Mouse (Mus musculus) retina, adult 2 months (tissue): ENCODE measurements at regions not wholly inside any gene's neighbourhood (a gene's known extent, or its start where the extent isn't known, plus 50 kb on each side); places are given as distances from the start of the nearest gene placed in this dataset.
"Not testable (repeated sequence)": the region's sequence is repeated elsewhere in the genome, so short reads cannot be mapped to it uniquely, and the experiment has no call there.

Experiments
- DNase-seq: peaks from one replicate; pipeline ENCODE4 v3.0.0-alpha.2; 2012; ENCODE audit warnings: low read depth, low spot score

DNA sequence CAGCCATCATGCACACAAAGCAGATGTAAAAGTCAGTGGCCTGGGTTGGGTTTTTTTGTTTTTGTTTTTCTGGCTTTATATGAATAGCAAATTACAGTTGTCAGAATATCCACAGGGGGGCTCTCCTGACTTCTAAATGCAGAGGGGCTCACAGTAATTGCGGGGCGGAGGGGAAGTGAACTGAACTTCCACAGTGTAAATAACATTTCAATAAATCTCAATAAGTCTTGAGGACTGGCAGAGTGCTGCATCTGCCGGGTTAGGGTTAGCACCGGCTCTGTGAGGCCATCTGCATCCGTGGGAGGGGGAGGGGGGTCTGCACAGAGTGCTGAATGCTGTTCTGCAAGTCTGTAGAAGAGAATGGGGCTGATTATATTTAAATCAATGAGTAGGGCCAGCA lies 50.3 kb upstream of the Arl4c start:
- DNase-seq, result no peak

DNA sequence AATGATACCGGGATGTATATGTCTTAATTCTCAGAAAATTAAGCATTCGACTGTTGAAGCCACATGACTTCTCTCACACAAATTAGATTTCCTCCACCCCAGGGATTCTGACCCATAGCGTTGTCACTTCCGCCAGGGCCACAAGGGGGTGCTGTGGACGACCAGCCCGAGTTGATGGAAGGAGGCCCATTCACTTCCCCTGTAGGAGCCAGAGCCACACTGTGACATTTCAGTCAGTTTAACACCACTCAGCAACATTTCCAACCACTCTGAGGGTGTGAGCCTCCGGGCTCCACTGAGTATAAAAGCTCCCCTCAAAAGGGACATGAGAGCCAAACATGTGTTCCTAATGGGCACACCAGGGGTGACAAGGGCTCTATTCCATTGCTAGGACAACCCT lies 54.6 kb upstream of the Arl4c start:
- no peak for DNase-seq

DNA sequence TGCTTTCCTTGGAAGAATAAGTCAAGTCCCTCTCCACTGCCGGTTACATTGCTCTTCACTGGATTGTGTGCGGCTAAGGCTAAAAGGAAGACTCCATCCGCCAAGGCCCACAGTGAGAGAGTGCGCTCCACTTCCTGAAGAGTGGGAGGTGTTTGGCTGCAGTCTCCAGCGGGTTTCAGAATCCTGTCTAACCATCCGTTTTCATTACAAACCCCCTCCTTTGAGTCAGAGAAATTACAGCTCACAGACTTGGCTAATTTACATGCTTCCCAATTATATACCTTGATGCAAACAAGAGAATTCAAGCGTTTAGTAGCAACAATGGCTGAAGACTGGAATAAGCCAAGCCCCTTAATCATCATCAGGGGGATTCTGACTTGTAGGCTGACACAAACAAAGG lies 55.1 kb upstream of the Arl4c start:
- no peak for DNase-seq

DNA sequence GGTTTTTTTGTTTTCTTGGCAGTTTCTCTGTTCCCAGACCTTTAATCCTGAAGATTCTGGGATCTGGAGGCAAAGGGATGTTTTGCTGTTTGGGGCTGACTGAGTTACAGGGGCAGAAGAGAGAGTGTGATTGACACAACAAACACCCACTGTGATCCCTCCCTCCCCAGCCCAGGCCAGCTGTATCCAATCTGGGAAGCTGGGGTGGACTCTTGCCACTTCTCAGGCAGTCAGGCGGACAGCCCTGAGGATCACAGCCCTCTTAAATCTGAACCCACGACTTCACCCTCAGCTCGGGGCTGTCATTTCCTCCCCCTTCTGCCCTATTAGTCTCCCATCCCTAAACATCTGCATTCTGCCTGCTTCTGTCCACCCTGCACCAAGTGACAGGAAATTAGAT lies 55.7 kb upstream of the Arl4c start:
- DNase-seq, result no peak

DNA sequence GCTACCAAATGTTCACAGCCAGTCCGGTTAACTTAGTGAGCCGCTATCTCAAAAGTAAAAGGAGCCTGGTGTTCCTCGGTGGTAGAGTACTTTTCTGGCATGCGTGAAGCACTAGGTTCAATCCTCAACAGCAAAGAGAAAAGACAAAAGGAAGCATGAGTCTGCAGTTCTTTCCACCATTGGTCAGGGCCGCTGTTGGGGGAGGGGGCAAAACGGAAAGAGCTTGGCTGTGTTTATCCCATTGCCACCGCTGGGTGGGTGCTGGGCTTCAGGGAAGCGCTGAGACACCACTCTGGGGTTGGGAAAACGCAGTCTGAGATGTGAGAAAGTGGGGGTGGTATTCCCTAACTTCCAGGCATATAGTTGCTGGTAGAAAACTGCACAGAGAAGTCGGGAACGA lies 58.6 kb upstream of the Arl4c start:
- no peak for DNase-seq

DNA sequence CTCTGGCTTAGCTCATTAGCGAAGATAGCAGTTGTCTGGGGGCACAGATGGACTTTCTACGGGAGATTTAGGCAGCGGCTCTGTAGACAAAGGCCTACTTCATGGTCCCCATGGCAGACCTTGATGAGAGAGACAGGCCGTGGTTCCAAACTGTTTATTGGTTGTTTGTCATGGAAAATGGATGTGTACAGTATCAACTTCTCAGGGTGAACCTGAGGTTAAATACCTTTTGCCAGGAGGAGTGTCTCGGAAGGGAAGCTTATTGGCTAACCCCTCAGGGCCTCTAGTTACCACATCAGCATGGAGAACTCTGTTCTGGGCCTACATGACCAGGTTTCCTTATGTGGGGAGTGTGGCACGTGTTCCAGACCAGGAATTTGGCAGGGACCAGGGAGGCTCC lies 59.1 kb upstream of the Arl4c start:
- DNase-seq, result no peak

DNA sequence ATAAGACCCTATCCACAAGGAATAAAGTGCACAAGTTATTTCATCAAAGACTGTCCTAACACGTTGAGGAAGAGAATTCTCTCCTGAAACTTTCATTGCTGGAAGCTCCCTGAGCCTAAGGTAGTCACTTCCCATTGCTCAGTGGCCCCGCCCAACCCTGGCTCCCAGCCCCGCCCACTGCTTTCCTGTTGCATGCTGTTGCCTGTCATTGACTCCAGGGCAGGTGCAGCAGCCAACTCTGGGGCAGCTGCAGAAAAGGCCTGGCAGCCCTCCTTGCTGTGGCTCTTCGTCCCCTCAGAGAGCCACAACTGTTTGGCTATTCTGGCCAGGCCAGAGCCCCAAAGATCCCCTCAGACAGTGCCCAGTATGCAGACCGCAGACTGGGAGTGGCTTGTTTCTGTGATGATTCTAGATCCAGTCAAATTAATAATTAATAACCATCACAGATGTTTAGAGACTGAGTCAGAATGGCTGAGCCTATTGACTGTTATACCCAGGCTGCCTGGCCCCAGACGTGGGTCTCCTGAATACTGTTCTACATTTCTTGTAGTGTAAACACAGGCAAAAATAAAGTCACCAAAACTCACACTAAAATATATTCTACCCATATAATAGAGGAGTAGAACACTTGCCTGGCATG lies 61.8 kb upstream of the Arl4c start:
- no peak for DNase-seq

DNA sequence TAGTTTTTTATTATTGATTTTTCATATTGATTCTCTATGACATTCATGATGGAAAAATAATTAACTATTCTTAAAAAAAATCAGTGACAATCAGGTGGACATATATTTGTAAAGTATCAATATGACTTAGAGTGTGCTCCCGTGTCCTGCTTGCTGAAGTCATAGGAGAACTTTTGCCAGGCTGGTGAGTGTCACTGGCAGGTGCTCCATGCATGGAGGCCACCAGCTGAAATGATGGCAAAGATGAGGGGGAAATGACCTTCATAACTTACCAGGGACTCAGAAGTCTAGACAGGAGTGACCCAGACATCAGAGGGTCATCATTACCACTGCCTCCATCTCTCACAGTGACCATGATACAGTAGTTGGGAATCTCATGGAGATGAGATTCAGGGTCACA lies 62.5 kb upstream of the Arl4c start:
- no peak for DNase-seq

DNA sequence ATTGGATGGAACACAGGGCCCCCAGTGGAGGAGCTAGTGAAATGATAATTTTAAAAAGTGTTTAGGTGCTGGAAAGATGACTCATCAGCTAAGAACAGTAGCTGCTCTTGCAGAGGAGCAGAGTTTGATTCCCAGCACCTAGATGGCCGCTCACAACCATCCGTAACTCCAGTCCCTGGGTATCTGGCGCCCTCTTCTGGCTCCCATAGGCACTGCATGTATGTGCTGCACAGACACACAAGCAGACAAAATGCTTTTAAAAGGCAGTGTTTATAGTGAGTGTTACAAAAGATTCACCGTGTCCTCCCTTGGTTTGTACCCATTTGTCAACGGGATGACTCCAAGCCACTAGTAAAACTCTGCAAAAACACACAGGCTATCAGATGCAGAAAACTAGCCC lies 75.0 kb upstream of the Arl4c start:
- DNase-seq, result no peak

DNA sequence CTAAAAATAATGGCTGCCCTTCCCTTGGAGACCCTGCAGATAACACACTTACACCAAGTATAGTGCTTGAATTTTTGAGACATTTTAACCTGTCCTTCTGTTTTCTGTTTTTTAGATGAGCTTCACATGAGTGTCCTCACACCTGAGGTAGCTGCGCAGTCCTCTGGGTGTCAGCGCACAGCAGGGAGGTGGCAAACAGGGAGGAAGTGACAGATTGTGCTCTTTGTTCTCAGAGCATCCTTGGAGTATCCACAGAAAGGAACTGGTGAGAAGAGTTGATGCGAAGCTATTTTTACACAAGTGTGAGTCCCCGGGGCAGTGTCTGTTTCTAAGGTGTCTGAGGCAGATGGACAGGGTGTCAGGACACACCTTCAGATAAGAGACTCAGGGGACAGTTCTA lies 78.2 kb upstream of the Arl4c start:
- DNase-seq, result no peak

DNA sequence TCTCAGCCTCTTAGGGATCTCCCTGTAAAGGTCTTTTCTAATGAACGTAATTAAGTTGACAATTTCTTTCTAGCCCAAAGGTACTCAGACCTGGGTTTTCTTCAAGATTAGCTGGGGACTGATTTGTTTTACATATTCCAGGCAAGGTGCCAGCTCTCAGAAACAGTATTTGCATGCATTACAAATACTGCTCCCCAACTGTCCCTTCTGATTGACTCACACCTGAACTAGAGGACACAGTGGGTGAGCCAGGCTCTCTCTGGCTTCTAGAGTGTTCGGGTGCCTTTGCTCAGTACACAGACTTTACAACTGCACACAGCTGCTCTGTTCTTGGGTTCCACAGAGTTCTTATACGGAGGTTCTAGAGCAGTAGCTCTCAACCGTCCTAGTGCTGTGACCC lies 81.1 kb upstream of the Arl4c start:
- DNase-seq, result no peak

DNA sequence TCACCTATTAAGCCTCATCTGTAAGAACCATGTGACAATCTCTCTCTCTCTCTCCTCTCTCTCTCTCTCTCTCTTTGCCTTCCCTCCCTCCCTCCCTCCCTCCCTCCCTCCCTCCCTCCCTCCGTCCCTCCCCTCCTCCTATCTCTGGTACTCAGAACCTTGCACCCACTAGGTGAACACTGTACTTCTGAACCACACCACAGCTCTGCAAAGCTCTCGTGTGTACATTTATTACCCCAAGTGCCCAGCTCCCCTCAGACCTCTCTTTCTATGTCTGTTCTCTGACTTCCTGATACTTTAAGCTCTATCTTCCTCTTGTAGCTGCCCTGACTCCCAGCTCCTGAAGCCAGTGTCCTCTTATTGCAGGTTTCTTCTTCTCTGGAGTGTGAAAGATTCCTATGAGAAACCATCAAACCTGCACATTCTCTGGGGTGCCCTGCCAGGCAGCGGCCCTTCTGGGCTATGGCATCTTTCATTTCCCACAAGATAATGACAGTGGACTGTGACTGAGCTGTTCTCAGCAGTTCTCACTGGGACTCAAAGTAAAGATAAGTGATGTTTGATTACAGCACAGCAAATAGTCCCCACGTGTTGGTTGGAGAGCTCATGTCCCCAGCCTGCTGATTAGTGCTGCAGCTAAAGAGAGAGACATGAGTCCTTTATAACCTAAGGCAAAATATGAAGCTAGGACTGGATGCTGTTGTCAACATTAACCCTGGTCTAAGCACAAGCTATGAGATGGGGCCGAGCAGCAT lies 83.0 kb upstream of the Arl4c start:
- DNase-seq, result no peak

DNA sequence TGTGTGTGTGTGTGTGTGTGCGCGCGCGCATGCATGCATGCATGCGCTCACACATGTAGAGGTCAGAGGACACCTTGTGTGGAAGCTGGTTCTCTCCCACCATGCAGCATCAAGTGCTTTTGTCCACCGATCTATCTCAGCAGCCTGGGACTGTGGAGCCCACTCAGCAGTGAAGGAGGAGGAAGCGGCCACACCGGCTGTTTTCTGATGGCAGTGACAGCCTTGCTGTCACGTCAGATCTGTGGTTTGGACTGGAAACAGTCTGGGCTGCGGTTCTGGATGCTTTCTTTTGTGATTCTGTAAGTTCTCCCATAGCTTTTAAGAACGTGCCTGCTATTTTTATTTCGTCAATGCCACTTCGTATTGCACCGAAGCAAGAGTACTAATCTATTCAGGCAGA lies 84.0 kb upstream of the Arl4c start:
- no peak for DNase-seq

DNA sequence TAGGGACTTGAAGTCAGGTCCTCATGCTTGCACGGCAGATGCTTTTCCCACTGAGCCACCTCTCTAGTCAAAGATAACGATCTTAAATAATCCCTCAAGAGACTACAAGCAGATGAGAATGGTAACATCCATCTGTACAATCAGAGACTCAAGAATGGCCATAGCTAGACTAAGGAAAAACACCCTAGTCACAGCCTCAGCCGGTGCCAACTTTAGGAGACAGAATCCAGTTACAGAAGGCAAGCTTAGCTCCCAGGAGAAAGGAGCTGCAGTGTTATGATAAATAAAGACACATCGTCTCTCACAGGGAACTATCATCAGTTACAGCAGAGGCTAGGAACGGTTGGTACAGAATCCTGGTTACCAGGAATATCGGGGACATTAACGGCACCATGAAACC lies 88.7 kb upstream of the Arl4c start:
- no peak for DNase-seq

DNA sequence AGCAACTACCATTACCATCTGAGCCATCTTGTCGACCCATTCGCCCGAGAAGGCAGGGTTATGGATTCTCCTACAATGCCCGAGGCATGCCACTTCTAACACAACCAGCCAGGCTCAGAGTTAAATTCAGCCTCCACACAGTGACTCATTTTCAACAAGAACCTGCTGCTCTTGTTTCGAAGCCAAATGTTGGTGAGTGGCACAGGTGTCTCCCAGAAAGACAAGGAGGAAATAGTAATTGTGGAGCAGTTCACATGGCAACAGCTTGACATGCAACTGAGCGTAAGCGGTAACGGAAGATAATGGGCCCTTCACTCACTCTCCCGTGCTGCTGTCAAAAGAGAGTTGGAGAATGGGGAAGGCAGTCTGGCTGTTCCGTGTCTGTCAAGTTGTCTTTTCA lies 92.9 kb upstream of the Arl4c start:
- no peak for DNase-seq

DNA sequence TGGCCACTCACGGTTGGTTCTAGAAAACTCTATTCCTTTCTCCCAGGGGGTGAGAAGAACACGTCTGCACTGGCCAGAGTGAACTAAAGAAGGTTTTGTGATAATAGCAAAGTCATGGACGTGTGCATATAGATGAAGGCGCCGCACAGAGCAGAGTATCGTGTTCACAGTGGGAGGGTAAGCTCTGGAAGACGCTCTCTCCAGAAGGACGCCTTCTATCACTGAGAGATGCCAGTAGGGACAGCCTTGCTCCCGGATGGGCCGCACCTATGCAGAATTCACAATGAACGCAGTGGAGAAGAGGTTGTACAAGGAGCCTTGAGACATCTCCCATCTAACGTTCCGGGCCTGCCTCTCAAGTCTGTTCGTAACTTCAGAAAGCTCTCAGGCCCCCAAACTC lies 96.5 kb upstream of the Arl4c start:
- no peak for DNase-seq

DNA sequence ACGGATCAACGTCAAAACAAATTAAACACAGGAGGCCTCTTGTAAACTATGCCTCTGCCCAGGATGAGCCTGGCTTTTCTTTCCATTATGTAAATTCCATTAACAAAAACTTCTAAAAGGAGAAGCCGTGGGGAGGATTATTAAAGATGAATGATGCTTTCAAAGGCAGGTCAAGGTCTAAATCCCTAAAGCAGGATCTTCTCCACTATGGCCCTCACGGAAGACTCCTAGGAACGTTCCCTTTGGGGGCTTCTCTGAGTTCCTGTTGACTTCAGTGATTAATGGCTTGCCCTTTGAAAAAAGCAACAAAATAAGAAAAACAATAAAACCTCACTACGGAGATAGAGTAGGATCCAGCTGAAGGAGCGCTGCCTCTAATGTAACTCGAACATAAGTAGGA lies 96.9 kb upstream of the Arl4c start:
- no peak for DNase-seq

DNA sequence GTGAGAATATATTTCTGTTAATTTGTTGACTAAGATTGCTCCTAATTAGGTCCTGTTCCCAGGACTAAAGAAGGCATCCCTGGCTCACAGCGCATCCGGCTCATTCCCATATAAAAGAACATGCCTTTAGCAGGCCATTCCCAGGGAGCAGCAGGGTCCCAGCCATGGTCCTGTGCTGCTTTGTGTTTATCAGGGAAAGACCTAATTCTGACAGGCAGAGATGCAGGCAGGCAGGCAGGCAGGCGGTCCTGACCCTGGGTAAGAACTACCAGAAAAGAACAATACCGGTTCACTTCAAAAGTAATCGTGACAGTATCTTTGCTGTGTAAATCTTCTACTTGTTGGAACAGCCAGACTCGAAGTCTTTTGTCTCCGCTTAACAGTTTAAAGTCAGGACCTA lies 97.3 kb upstream of the Arl4c start:
- DNase-seq, result no peak

DNA sequence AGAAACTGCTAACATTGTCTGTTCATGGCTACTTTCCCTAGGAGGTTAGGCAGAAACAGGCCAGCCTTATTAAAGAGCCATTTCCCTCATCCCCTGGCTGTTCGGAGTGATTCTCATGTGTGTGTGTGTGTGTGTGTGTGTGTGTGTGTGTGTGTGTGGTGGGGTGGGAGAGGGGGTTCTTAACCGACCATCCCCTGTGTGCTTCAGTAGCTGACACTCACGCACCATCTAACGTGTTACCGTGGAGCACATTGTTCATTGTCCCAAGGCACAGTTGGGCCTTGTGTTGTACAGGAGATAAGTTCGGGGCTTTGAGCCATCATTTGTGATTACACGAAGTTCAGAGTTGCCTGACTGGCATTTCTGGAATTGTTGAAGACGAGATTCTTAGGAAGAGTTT lies 97.8 kb upstream of the Arl4c start:
- no peak for DNase-seq

DNA sequence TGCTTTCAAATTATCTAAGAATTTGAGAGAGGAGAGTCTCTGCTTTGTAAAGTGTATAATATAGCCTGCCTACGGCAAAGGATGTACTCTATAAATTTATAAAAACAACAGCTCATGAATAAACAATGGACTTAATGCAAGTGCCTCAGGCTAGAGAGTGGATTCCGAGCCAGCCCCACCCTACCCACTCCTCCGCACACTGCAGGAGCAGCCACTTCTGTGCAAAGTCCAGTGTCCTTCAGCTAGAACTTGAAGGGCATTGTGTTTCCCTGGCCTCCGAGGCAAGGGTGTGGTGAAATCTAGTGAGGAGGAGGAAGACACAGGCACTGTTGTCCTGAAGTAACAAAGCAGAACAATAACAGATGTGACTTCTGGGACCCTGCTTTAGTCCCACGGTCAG lies 98.4 kb upstream of the Arl4c start:
- DNase-seq, result no peak

DNA sequence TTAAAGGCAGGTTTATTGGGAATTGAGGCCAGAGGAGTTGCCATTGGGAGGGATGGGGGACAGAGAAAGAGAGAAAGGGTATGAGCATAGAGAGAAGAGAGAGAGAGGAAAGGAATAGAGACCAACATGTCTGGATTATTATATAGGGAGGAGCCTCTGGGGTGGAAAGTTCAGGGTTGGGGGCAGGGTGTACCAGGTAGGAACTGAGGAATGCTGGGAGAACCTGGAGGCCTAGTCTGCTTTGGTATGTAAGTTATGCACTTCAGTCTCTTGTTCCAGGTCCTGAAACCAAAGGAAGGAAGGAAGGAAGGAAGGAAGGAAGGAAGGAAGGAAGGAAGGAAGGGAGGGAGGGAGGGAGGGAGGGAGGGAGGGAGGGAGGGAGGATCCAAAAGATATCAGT lies 99.1 kb upstream of the Arl4c start:
- DNase-seq, result not testable (repeated sequence)

DNA sequence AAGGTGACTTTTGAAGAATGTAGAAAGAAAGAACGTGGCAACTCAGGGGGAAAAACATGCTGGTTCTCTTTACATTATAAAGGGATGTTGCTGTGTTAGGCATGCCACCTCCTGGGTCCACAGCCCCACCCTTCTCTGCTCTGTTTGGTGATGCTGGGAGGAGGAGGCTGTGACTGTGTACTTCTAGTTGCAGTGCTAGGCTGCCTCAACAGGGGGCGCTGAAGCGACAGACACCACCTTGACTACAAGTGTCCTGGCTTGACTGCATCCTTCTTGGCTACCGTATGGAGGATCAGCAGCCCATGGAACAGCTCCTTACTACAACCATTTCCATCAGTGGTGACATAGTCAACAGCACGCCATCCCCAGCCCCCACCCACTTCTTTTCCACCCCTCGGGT lies 104.9 kb upstream of the Arl4c start:
- DNase-seq, result no peak

DNA sequence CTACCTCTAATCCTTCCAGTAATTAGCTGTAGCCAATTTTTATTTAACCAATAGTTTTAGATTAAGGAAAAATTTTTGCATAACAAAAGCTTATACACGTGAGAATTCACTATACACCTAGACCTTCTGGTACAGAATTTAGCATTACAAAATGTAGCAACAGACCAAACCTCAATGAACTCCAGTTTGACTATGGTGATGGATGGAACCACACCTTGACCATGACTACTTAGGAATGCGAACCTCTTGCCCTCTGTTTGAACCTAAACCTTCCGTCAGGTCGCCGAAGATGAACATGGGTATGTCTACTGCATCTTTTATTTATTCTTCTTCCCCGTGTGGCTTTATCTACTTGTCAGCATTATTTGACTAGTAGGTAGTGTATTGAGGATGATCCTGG lies 105.9 kb upstream of the Arl4c start:
- no peak for DNase-seq

DNA sequence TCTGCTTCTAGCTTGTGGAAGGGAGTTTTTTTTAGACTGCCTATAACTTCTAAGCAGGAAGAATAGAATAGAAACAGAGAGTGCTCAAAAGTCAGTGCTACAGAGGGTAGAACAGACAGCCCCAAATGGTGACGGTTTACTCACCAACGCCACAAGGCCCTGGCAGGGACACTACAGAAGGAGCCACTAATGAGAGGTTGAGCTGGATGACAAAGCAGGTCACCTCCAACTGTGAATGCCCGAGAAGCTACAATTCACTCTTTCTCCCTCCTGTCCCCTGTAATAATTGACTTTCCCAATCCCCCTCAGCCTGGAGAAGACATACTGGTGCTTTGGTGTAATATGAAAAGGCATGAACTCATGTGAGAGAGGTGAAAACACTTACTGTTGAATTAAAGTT lies 106.5 kb upstream of the Arl4c start:
- DNase-seq, result no peak
